Mouse (Mus musculus): ENCODE results near the gene Rgs6.

DNA sequence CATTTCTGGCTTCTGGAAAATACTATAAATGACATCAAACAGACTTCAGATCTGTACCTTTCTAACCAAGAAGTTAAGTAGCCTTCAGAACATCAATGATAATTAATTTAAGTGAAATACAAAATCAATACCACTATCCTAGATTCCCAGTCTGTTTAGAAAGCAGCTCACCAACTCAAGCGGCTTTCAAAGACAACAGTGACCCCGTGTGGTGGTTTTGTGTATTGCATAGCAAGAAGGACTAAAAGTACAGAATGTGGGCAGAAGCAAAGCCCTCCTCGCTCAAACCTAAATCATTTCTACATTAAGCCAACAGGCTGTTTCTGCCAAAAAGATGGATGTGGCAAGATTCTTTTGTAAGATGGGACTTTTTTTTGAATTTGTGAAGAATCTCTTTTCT is 429.9 kb downstream of the Rgs6 start:
- TF ChIP-seq EP300 (IDR thresholded peaks at IDR 0.05; ENCODE audit: low read depth) (no peak), CTCF (IDR thresholded peaks at IDR 0.05; ENCODE audit: low read depth) (peak; percentile 83)

Measured in liver, embryonic 14.5 days (tissue).